Mouse (Mus musculus) limb, embryonic 11.5 days (tissue): ENCODE measurements at regions not wholly inside any gene's neighbourhood (a gene's known extent, or its start where the extent isn't known, plus 50 kb on each side); places are given as distances from the start of the nearest gene placed in this dataset.
"Not testable (repeated sequence)": the region's sequence is repeated elsewhere in the genome, so short reads cannot be mapped to it uniquely, and the experiment has no call there.

Experiments
- ATAC-seq: fragments of 200-750 bp; cut with Nextera tagmentation; 2 replicates; pipeline ENCODE4 v1.8.0; 2017; ENCODE audit warnings: low read depth; ENCODE audit not compliant: insufficient number of reproducible peaks, low FRiP score, low TSS enrichment
- DNase-seq: peaks from one replicate; pipeline ENCODE4 v3.0.0-alpha.2; 2015; ENCODE audit warnings: low spot score
- H3K27ac ChIP-seq: fragments of 300-500 bp; sonication (generic); replicated peaks from 2 replicates; pipeline ENCODE4 v1.5.1; 2014; ENCODE audit warnings: low read depth, mild to moderate bottlenecking, low read length
- H3K27me3 ChIP-seq: fragments of 300-500 bp; sonication (generic); 2 replicates; pipeline ENCODE4 v1.6.1; 2014; ENCODE audit warnings: mild to moderate bottlenecking, low read length, mixed read lengths; ENCODE audit not compliant: control insufficient read depth, insufficient read depth
- H3K36me3 ChIP-seq: fragments of 300-500 bp; sonication (generic); 2 replicates; pipeline ENCODE4 v1.6.1; 2014; ENCODE audit warnings: mild to moderate bottlenecking, low read length, moderate library complexity, mixed read lengths; ENCODE audit not compliant: control insufficient read depth, insufficient read depth
- H3K4me1 ChIP-seq: fragments of 300-500 bp; sonication (generic); 2 replicates; pipeline ENCODE4 v1.6.1; 2014; ENCODE audit warnings: low read length, mixed read lengths; ENCODE audit not compliant: control insufficient read depth, insufficient read depth
- H3K4me2 ChIP-seq: fragments of 300-500 bp; sonication (generic); 2 replicates; pipeline ENCODE4 v1.6.1; 2014; ENCODE audit warnings: low read depth, mild to moderate bottlenecking, moderate library complexity; ENCODE audit not compliant: severe bottlenecking
- H3K4me3 ChIP-seq: fragments of 300-500 bp; sonication (generic); 2 replicates; pipeline ENCODE4 v1.5.1; 2014; ENCODE audit warnings: low read depth, low read length
- H3K9ac ChIP-seq: fragments of 300-500 bp; sonication (generic); 2 replicates; pipeline ENCODE4 v1.6.1; 2014; ENCODE audit warnings: mild to moderate bottlenecking, low read length
- H3K9me3 ChIP-seq: fragments of 300-500 bp; sonication (generic); 2 replicates; pipeline ENCODE4 v1.6.1; 2016; ENCODE audit warnings: low read length; ENCODE audit not compliant: control insufficient read depth
- WGBS: fragments of 180-500 bp; shearing (Covaris S2); extraction: QIAGEN DNeasy Blood & Tissue Kit; methylation state at CpG from one replicate; pipeline ENCODE4 v1.1.7; 2014; 5-methylcytosine and 5-hydroxymethylcytosine counted together

DNA sequence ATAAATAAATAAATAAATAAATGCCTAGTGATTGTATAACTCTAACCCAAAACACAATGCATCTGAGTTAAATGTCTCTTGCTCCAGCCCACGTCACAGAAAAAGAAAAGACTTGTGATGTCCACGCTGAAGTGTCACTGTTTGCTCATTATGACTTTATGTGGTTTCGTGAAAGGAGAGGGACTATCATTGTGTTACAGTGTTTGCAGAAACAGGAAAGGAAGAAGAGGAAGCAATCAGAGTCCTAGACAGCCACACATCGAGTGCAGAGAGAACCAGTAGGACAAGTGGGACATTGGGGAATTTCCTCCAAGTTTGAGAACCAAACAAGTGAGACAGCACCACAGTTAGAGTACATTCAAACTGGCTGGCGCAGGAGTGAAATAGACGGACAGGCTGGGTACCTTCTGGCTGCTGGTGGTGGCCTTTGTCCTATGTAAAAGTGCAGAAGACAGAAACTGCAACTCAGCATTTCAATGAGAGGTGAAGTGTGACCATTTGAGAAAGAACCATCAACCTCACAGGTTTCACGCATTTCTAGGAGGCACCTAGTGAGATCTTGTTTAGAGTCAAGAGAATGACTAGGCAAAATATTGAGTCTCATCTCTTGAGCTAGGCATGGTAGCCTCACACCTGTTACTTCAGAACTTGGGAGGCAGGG is 59.6 kb downstream of the Fasl start:
- no peak for ATAC-seq
- no peak overlapping the region for H3K4me3 ChIP-seq
- WGBS, result 90% methylated on average over 7 of the region's 7 CpGs
- H3K4me2 ChIP-seq, result no peak overlapping the region
- H3K27ac ChIP-seq, result no peak overlapping the region
- H3K4me1 ChIP-seq, result no peaks in the 10 kb centered on the region
- H3K36me3 ChIP-seq, result no peaks in the 10 kb centered on the region
- H3K27me3 ChIP-seq, result no peaks in the 10 kb centered on the region
- no peak overlapping the region for H3K9ac ChIP-seq
- no peak for DNase-seq
- H3K9me3 ChIP-seq, result no peaks in the 10 kb centered on the region

GRCm38 (mm10) chr1:161727357-161727756 is 60.9 kb downstream of the Fasl start:
- 94% methylated on average over 9 of the region's 27 CpGs for WGBS
- DNase-seq, H3K4me1 ChIP-seq, H3K27ac ChIP-seq, H3K27me3 ChIP-seq, H3K4me2 ChIP-seq, H3K9me3 ChIP-seq, H3K36me3 ChIP-seq, ATAC-seq, H3K9ac ChIP-seq, H3K4me3 ChIP-seq: not testable (repeated sequence)

DNA sequence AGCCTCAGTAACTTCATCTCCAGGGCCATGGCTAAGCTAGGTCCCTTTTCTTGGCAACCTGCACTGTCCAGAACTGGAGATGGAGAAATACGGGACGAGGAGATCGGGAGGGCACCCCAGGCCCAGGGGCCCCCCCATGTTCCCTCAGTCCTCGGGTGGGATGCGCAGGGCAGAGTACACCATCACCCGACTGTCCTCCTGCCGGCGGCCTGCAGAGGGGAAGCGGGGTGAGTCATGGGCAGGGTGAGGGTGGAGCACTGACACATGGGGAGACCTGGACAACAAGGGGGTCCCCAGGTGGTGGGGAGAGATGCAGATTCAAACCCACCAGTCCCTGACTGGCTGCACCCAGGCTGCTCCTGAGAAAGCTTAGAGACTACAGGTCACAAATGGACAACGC is 62.2 kb downstream of the Fasl start:
- not testable (repeated sequence) for H3K4me2 ChIP-seq, DNase-seq, H3K4me3 ChIP-seq, H3K9ac ChIP-seq, H3K27me3 ChIP-seq, H3K9me3 ChIP-seq, H3K27ac ChIP-seq, H3K4me1 ChIP-seq, ATAC-seq, H3K36me3 ChIP-seq
- 100% methylated on average over 1 of the region's 10 CpGs for WGBS

- DNase-seq (no peak), ATAC-seq (no peak)
- H3K9me3 ChIP-seq, result no peaks in the 10 kb centered on the region
Measured at GRCm38 (mm10) chr1:161719876-161720275, 68.4 kb downstream of the Fasl start.

GRCm38 (mm10) chr1:161718254-161718653 is 70.0 kb downstream of the Fasl start:
- Histone ChIP-seq H3K27ac (no peak overlapping the region), H3K9me3 (no peaks in the 10 kb centered on the region), H3K36me3 (no peaks in the 10 kb centered on the region), H3K9ac (no peak overlapping the region), H3K4me1 (no peaks in the 10 kb centered on the region), H3K27me3 (no peaks in the 10 kb centered on the region), H3K4me2 (no peak overlapping the region), H3K4me3 (no peak overlapping the region)
- WGBS, result 67% methylated on average over 5 of the region's 5 CpGs
- DNase-seq, result no peak
- no peak for ATAC-seq

More at GRCm38 (mm10) chr1:161719876-161720275, 68.4 kb downstream of the Fasl start:
- no peaks in the 10 kb centered on the region for H3K36me3 ChIP-seq
- no peak overlapping the region for H3K4me3 ChIP-seq
- H3K4me2 ChIP-seq, result no peak overlapping the region
- no peak overlapping the region for H3K27ac ChIP-seq
- no peaks in the 10 kb centered on the region for H3K4me1 ChIP-seq
- WGBS, result 89% methylated on average over 3 of the region's 3 CpGs
- H3K27me3 ChIP-seq, result no peaks in the 10 kb centered on the region
- no peak overlapping the region for H3K9ac ChIP-seq

GRCm38 (mm10) chr1:161712918-161713317 is 75.4 kb downstream of the Fasl start:
- Histone ChIP-seq H3K9me3 (no peaks in the 10 kb centered on the region), H3K9ac (no peak overlapping the region), H3K27ac (no peak overlapping the region), H3K4me2 (no peak overlapping the region), H3K4me1 (no peaks in the 10 kb centered on the region), H3K4me3 (no peak overlapping the region), H3K36me3 (no peaks in the 10 kb centered on the region), H3K27me3 (no peaks in the 10 kb centered on the region)
- 91% methylated on average over 10 of the region's 10 CpGs for WGBS
- ATAC-seq (no peak), DNase-seq (no peak)

- DNase-seq, result no peak
- Histone ChIP-seq H3K4me1 (no peaks in the 10 kb centered on the region), H3K4me3 (no peak overlapping the region), H3K4me2 (no peak overlapping the region), H3K27ac (no peak overlapping the region), H3K9ac (no peak overlapping the region), H3K9me3 (no peaks in the 10 kb centered on the region), H3K36me3 (no peaks in the 10 kb centered on the region), H3K27me3 (no peaks in the 10 kb centered on the region)
- WGBS, result 48% methylated on average over 3 of the region's 3 CpGs
- ATAC-seq, result no peak
Measured at GRCm38 (mm10) chr1:161712283-161712682, 76.0 kb downstream of the Fasl start.

- no peak for DNase-seq
- ATAC-seq, result no peak
- H3K4me1 ChIP-seq, result no peaks in the 10 kb centered on the region
- H3K36me3 ChIP-seq, result no peaks in the 10 kb centered on the region
- H3K4me3 ChIP-seq, result no peak overlapping the region
- 82% methylated on average over 3 of the region's 3 CpGs for WGBS
- no peaks in the 10 kb centered on the region for H3K27me3 ChIP-seq
- no peak overlapping the region for H3K27ac ChIP-seq
- no peak overlapping the region for H3K9ac ChIP-seq
- no peaks in the 10 kb centered on the region for H3K9me3 ChIP-seq
- H3K4me2 ChIP-seq, result no peak overlapping the region
Measured at GRCm38 (mm10) chr1:161707049-161707448, 81.2 kb downstream of the Fasl start.

DNA sequence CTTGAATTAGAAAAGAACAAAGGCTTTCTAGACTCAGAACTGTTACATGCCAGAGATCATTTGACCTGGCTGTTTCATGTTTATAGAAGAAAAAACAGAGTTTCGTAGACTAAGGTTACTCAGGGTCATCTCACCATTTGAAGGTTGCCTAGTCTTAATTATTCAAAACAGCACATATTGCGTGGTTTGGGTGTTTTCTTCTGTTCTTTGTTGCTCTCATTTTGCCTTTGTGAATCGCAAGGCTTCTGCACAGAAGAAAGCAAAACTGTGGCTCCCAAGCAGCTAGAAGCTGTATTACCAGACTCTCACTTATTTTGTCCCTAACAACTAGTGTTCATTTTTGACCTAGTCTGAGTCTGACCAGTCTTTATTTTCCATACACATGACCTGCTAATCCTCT is 83.3 kb downstream of the Fasl start:
- no peak overlapping the region for H3K9ac ChIP-seq
- H3K4me2 ChIP-seq, result no peak overlapping the region
- no peaks in the 10 kb centered on the region for H3K36me3 ChIP-seq
- H3K27ac ChIP-seq, result no peak overlapping the region
- no peaks in the 10 kb centered on the region for H3K9me3 ChIP-seq
- DNase-seq (no peak), ATAC-seq (no peak)
- H3K4me1 ChIP-seq, result no peaks in the 10 kb centered on the region
- WGBS, result 74% methylated on average over 3 of the region's 3 CpGs
- H3K27me3 ChIP-seq, result no peaks in the 10 kb centered on the region
- no peak overlapping the region for H3K4me3 ChIP-seq
